Mouse (Mus musculus) ES-E14 (cell line): ENCODE data around the gene Rara. TPM values are rescaled to one million over a fixed set of nuclear protein-coding genes. Genes with fewer than 3 reads are reported as not detected.

ENCODE experiments used
- DNase-seq: peaks from one replicate; pipeline ENCODE4 v3.0.0-alpha.2; 2013; ENCODE audit warnings: low read depth, low spot score
- H3K27ac ChIP-seq: 2 replicates; pipeline ENCODE4 v1.5.1; 2012; ENCODE audit warnings: low read depth, mild to moderate bottlenecking, low read length, moderate library complexity, mixed read lengths; ENCODE audit not compliant: poor library complexity, insufficient read depth, severe bottlenecking
- H3K36me3 ChIP-seq: 2 replicates; pipeline ENCODE4 v1.6.1; 2012; ENCODE audit warnings: mild to moderate bottlenecking, low read length, moderate library complexity, mixed read lengths; ENCODE audit not compliant: control insufficient read depth, poor library complexity, insufficient read depth, severe bottlenecking
- H3K4me1 ChIP-seq, 2 experiments: fragments of 150-350 bp in 1 of 2; sonication (generic) in 1 of 2; 2 replicates each; pipeline ENCODE4 v1.6.1; 2012; ENCODE audit warnings: low read length in 2 of 2, mild to moderate bottlenecking in 1 of 2, mixed read lengths in 1 of 2; ENCODE audit not compliant: control insufficient read depth in 2 of 2, insufficient read depth in 2 of 2, poor library complexity in 1 of 2
- H3K4me3 ChIP-seq, 2 experiments: fragments of 150-350 bp in 1 of 2; sonication (generic) in 1 of 2; 2 replicates each; pipeline ENCODE4 v1.5.1; 2012; ENCODE audit warnings: low read length in 2 of 2, low read depth in 1 of 2, mild to moderate bottlenecking in 1 of 2, mixed read lengths in 1 of 2; ENCODE audit not compliant: insufficient read depth in 1 of 2, poor library complexity in 1 of 2, severe bottlenecking in 1 of 2
- H3K9ac ChIP-seq: 2 replicates; pipeline ENCODE4 v1.6.1; 2012; ENCODE audit warnings: low read depth, mild to moderate bottlenecking, low read length, mixed read lengths; ENCODE audit not compliant: poor library complexity, insufficient read depth, severe bottlenecking
- H3K9me3 ChIP-seq: fragments of 150-350 bp; sonication (generic); 2 replicates; pipeline ENCODE4 v1.6.1; 2012; ENCODE audit warnings: low read depth, mild to moderate bottlenecking, low read length; ENCODE audit not compliant: control insufficient read depth, insufficient read depth
- CHD2 ChIP-seq: IDR thresholded peaks from 2 replicates; pipeline ENCODE4 v1.6.1; 2014; ENCODE audit warnings: mild to moderate bottlenecking, low read depth, low read length, inconsistent platforms
- HCFC1 ChIP-seq: IDR thresholded peaks from 2 replicates; pipeline ENCODE4 v1.6.1; 2012; ENCODE audit warnings: low read length, inconsistent platforms, borderline replicate concordance; ENCODE audit not compliant: insufficient read depth
- MAFK ChIP-seq: IDR thresholded peaks from 2 replicates; pipeline ENCODE4 v1.6.1; 2014; ENCODE audit warnings: mild to moderate bottlenecking, low read depth, low read length, inconsistent platforms; ENCODE audit not compliant: insufficient read depth
- ZC3H11A ChIP-seq: IDR thresholded peaks from 2 replicates; pipeline ENCODE4 v1.6.1; 2012; ENCODE audit warnings: low read depth, mild to moderate bottlenecking, inconsistent platforms, low read length, borderline replicate concordance
- ZNF384 ChIP-seq: IDR thresholded peaks from 2 replicates; pipeline ENCODE4 v1.6.1; 2012; ENCODE audit warnings: low read depth, low read length, inconsistent platforms
- in situ Hi-C, 2 experiments: fragments of 600-800 bp; cut with MboI; formaldehyde crosslinking; loops; one replicate each; pipeline ENCODE4 v1.15.1; 2025; ENCODE audit warnings: low sequenced_read_pairs in 2 of 2, inconsistent platforms in 1 of 2; ENCODE audit not compliant: unreplicated experiment in 2 of 2
- total RNA-seq: library from RNA; depleted of rRNA; stranded (reverse); fragments of 300-350 nt; gene quantifications from 2 replicates; pipeline ENCODE4 v1.2.3, GENCODE M21; 2012

The Rara gene
- total RNA-seq, 1 experiment: 25.8 TPM

- TF ChIP-seq ZNF384: no peak
- no peak for TF ChIP-seq CHD2
- TF ChIP-seq HCFC1: no peak
- no peak for TF ChIP-seq MAFK
- TF ChIP-seq ZC3H11A: no peak
- Histone ChIP-seq H3K9ac (no peak overlapping the region), H3K27ac (no peak overlapping the region), H3K4me1 (peaks cover 6 to 35% of the 10 kb centered on the region in 2 experiments; a peak in 3 of 4 replicates), H3K4me3 (no peak overlapping the region), H3K9me3 (no peaks in the 10 kb centered on the region), H3K36me3 (peaks cover 5% of the 10 kb centered on the region; the same call in 1 of the 2 replicates)
- in situ Hi-C loops: no loop called here
- no peak for DNase-seq
Measured at GRCm38 (mm10) chr11:98950484-98950883, 22.9 kb downstream of the Rara start.

- peaks cover 5% of the 10 kb centered on the region; the same call in 1 of the 2 replicates for H3K36me3 ChIP-seq
Measured at GRCm38 (mm10) chr11:98951026-98951906, 23.6 kb downstream of the Rara start.

GRCm38 (mm10) chr11:98952111-98952510 is 24.5 kb downstream of the Rara start:
- peaks cover 7% of the 10 kb centered on the region; the same call in 1 of the 2 replicates for H3K36me3 ChIP-seq
- in situ Hi-C loops: no loop called here
- H3K27ac ChIP-seq: peak overlapping the region; percentile 89; the same call in 1 of the 2 replicates
- H3K4me1 ChIP-seq: peaks cover 6 to 42% of the 10 kb centered on the region in 2 experiments; a peak in 3 of 4 replicates
- no peak for DNase-seq
- H3K4me3 ChIP-seq: no peak overlapping the region
- H3K9ac ChIP-seq: no peak overlapping the region
- TF ChIP-seq MAFK: 0 out of 2 replicates have a peak, but pooled peaks have one; percentile 2
- TF ChIP-seq ZC3H11A: no peak
- no peak for TF ChIP-seq CHD2
- no peak for TF ChIP-seq HCFC1
- TF ChIP-seq ZNF384: peak; percentile 77
- H3K9me3 ChIP-seq: no peaks in the 10 kb centered on the region

More at GRCm38 (mm10) chr11:98951026-98951906, 23.6 kb downstream of the Rara start:
- DNase-seq: no peak
- H3K4me3 ChIP-seq: no peak overlapping the region
- H3K4me1 ChIP-seq: peaks cover 6 to 40% of the 10 kb centered on the region in 2 experiments; a peak in 3 of 4 replicates
- H3K9ac ChIP-seq: no peak overlapping the region
- TF ChIP-seq ZNF384 (no peak), CHD2 (no peak), MAFK (no peak), ZC3H11A (no peak), HCFC1 (no peak)
- in situ Hi-C loops: no loop called here
- no peak overlapping the region for H3K27ac ChIP-seq
- H3K9me3 ChIP-seq: no peaks in the 10 kb centered on the region

GRCm38 (mm10) chr11:98952736-98953135 is 25.1 kb downstream of the Rara start:
- Histone ChIP-seq H3K9ac (no peak overlapping the region), H3K4me1 (peaks cover 6 to 42% of the 10 kb centered on the region in 2 experiments; a peak in 3 of 4 replicates), H3K4me3 (no peak overlapping the region), H3K36me3 (peaks cover 7% of the 10 kb centered on the region; the same call in 1 of the 2 replicates), H3K9me3 (no peaks in the 10 kb centered on the region), H3K27ac (peak overlapping the region; percentile 89)
- TF ChIP-seq MAFK (no peak), HCFC1 (no peak), ZNF384 (no peak), CHD2 (no peak), ZC3H11A (no peak)
- in situ Hi-C loops: no loop called here
- DNase-seq: no peak
